Mouse (Mus musculus): ENCODE measurements around the gene Nup93.

- TF ChIP-seq POLR2A (IDR thresholded peaks at IDR 0.05; ENCODE audit: borderline replicate concordance, insufficient read depth, low read length) (no peak), CTCF (IDR thresholded peaks at IDR 0.05; ENCODE audit: borderline replicate concordance, insufficient read depth, low read depth, low read length) (no peak)
Measured at GRCm38 (mm10) chr8:94209639-94210038, 4.7 kb upstream of the Nup93 start.

All from cerebellum, adult 2 months (tissue).